Mouse (Mus musculus): ENCODE results near the gene Nova2. TPM values are rescaled to one million over a fixed set of nuclear protein-coding genes. Genes with fewer than 3 reads are reported as not detected.
A peak's percentile ranks its signal among the peaks of the same experiment; 100 is the strongest.

Gene Nova2
- 7.5 TPM in 2 replicates for polyA plus RNA-seq (2011; ENCODE audit: insufficient read depth, insufficient read length, low read depth, missing spikeins)

GRCm38 (mm10) chr7:18925162-18925938 is at the start of gene Nova2:
Gene Nova2 (plus strand): TSS chr7:18925888.
- H3K9me3 ChIP-seq (replicated peaks; ENCODE audit: control insufficient read depth, insufficient read depth, low read length, poor library complexity, severe bottlenecking): no peaks in the 10 kb centered on the region
- TF ChIP-seq POLR2A (IDR thresholded peaks at IDR 0.05; ENCODE audit: insufficient read depth, low read length) (no peak), EP300 (IDR thresholded peaks at IDR 0.05; ENCODE audit: insufficient read depth, low read depth, low read length) (no peak), CTCF (IDR thresholded peaks at IDR 0.05; ENCODE audit: low read depth, low read length) (no peak)
- 0 out of 2 replicates have a peak, but pooled peaks cover 2% of the 10 kb centered on the region for H3K27me3 ChIP-seq (ENCODE audit: control insufficient read depth, insufficient read depth, low read length, poor library complexity, severe bottlenecking)
- H3K27ac ChIP-seq (ENCODE audit: insufficient read depth, low read length): no peak within 1 kb of the TSS
- H3K9ac ChIP-seq (ENCODE audit: low read depth, poor library complexity, severe bottlenecking): peak within 1 kb of the TSS; percentile 87
- H3K4me3 ChIP-seq (ENCODE audit: low read depth, low read length): peak within 1 kb of the TSS; percentile 76
- H3K36me3 ChIP-seq (ENCODE audit: control insufficient read depth, insufficient read depth, low read length, poor library complexity, severe bottlenecking): no peaks in the 10 kb centered on the region
- peaks cover 3% of the 10 kb centered on the region for H3K4me1 ChIP-seq (ENCODE audit: control insufficient read depth, insufficient read depth, low read length)

- TF ChIP-seq CTCF (IDR thresholded peaks at IDR 0.05; ENCODE audit: low read depth, low read length): no peak
- TF ChIP-seq POLR2A (IDR thresholded peaks at IDR 0.05; ENCODE audit: insufficient read depth, low read length): no peak
- TF ChIP-seq EP300 (IDR thresholded peaks at IDR 0.05; ENCODE audit: insufficient read depth, low read depth, low read length): no peak
- H3K9me3 ChIP-seq (replicated peaks; ENCODE audit: control insufficient read depth, insufficient read depth, low read length, poor library complexity, severe bottlenecking): no peaks in the 10 kb centered on the region
- H3K4me3 ChIP-seq (ENCODE audit: low read depth, low read length): no peak overlapping the region
- no peaks in the 10 kb centered on the region for H3K36me3 ChIP-seq (ENCODE audit: control insufficient read depth, insufficient read depth, low read length, poor library complexity, severe bottlenecking)
- H3K9ac ChIP-seq (ENCODE audit: low read depth, poor library complexity, severe bottlenecking): no peak overlapping the region
- H3K27me3 ChIP-seq (ENCODE audit: control insufficient read depth, insufficient read depth, low read length, poor library complexity, severe bottlenecking): no peaks in the 10 kb centered on the region
- no peaks in the 10 kb centered on the region for H3K4me1 ChIP-seq (ENCODE audit: control insufficient read depth, insufficient read depth, low read length)
- H3K27ac ChIP-seq (ENCODE audit: insufficient read depth, low read length): no peak overlapping the region
Measured at GRCm38 (mm10) chr7:18878691-18879090, 47.0 kb upstream of the Nova2 start.

GRCm38 (mm10) chr7:18883991-18884744 is 41.5 kb upstream of the Nova2 start:
- Histone ChIP-seq H3K9ac (ENCODE audit: low read depth, poor library complexity, severe bottlenecking) (no peak overlapping the region), H3K4me3 (ENCODE audit: low read depth, low read length) (0 out of 2 replicates have a peak overlapping the region, but pooled peaks have one; percentile 21), H3K4me1 (ENCODE audit: control insufficient read depth, insufficient read depth, low read length) (peaks cover 10% of the 10 kb centered on the region), H3K27me3 (ENCODE audit: control insufficient read depth, insufficient read depth, low read length, poor library complexity, severe bottlenecking) (no peaks in the 10 kb centered on the region), H3K36me3 (ENCODE audit: control insufficient read depth, insufficient read depth, low read length, poor library complexity, severe bottlenecking) (no peaks in the 10 kb centered on the region), H3K9me3 (replicated peaks; ENCODE audit: control insufficient read depth, insufficient read depth, low read length, poor library complexity, severe bottlenecking) (no peaks in the 10 kb centered on the region), H3K27ac (ENCODE audit: insufficient read depth, low read length) (no peak overlapping the region)
- TF ChIP-seq CTCF (IDR thresholded peaks at IDR 0.05; ENCODE audit: low read depth, low read length) (no peak), EP300 (IDR thresholded peaks at IDR 0.05; ENCODE audit: insufficient read depth, low read depth, low read length) (no peak), POLR2A (IDR thresholded peaks at IDR 0.05; ENCODE audit: insufficient read depth, low read length) (no peak)

- H3K9ac ChIP-seq (ENCODE audit: low read depth, poor library complexity, severe bottlenecking): no peak overlapping the region
- no peak for TF ChIP-seq EP300 (IDR thresholded peaks at IDR 0.05; ENCODE audit: insufficient read depth, low read depth, low read length)
- no peak for TF ChIP-seq CTCF (IDR thresholded peaks at IDR 0.05; ENCODE audit: low read depth, low read length)
- TF ChIP-seq POLR2A (IDR thresholded peaks at IDR 0.05; ENCODE audit: insufficient read depth, low read length): no peak
Measured at GRCm38 (mm10) chr7:18884745-18885422, 40.8 kb upstream of the Nova2 start.

GRCm38 (mm10) chr7:18886963-18887362 is 38.7 kb upstream of the Nova2 start:
- H3K27ac ChIP-seq (ENCODE audit: insufficient read depth, low read length): no peak overlapping the region

More at GRCm38 (mm10) chr7:18884745-18885422, 40.8 kb upstream of the Nova2 start:
- Histone ChIP-seq H3K4me1 (ENCODE audit: control insufficient read depth, insufficient read depth, low read length) (peaks cover 10% of the 10 kb centered on the region), H3K9me3 (replicated peaks; ENCODE audit: control insufficient read depth, insufficient read depth, low read length, poor library complexity, severe bottlenecking) (no peaks in the 10 kb centered on the region), H3K27me3 (ENCODE audit: control insufficient read depth, insufficient read depth, low read length, poor library complexity, severe bottlenecking) (no peaks in the 10 kb centered on the region), H3K36me3 (ENCODE audit: control insufficient read depth, insufficient read depth, low read length, poor library complexity, severe bottlenecking) (no peaks in the 10 kb centered on the region), H3K27ac (ENCODE audit: insufficient read depth, low read length) (no peak overlapping the region), H3K4me3 (ENCODE audit: low read depth, low read length) (0 out of 2 replicates have a peak overlapping the region, but pooled peaks have one; percentile 21)

More at GRCm38 (mm10) chr7:18886963-18887362, 38.7 kb upstream of the Nova2 start:
- Histone ChIP-seq H3K27me3 (ENCODE audit: control insufficient read depth, insufficient read depth, low read length, poor library complexity, severe bottlenecking) (no peaks in the 10 kb centered on the region), H3K9me3 (replicated peaks; ENCODE audit: control insufficient read depth, insufficient read depth, low read length, poor library complexity, severe bottlenecking) (no peaks in the 10 kb centered on the region), H3K36me3 (ENCODE audit: control insufficient read depth, insufficient read depth, low read length, poor library complexity, severe bottlenecking) (no peaks in the 10 kb centered on the region; the same call in 1 of the 2 replicates), H3K4me1 (ENCODE audit: control insufficient read depth, insufficient read depth, low read length) (peaks cover 10% of the 10 kb centered on the region), H3K9ac (ENCODE audit: low read depth, poor library complexity, severe bottlenecking) (no peak overlapping the region), H3K4me3 (ENCODE audit: low read depth, low read length) (no peak overlapping the region)
- TF ChIP-seq CTCF (IDR thresholded peaks at IDR 0.05; ENCODE audit: low read depth, low read length) (no peak), POLR2A (IDR thresholded peaks at IDR 0.05; ENCODE audit: insufficient read depth, low read length) (no peak), EP300 (IDR thresholded peaks at IDR 0.05; ENCODE audit: insufficient read depth, low read depth, low read length) (no peak)
